Mouse (Mus musculus) layer of hippocampus, postnatal 36 days (tissue): ENCODE data around the gene Fbxo22. TPM values are rescaled to one million over a fixed set of nuclear protein-coding genes. Genes with fewer than 3 reads are reported as not detected.
"Not testable (repeated sequence)": the region's sequence is repeated elsewhere in the genome, so short reads cannot be mapped to it uniquely, and the experiment has no call there.

Source experiments
- DNase-seq, 2 experiments: peaks; one replicate each; pipeline ENCODE4 v3.0.0; 2022
- total RNA-seq, 2 experiments: library from RNA; stranded (reverse); gene quantifications; 2 replicates each; pipeline ENCODE4 v1.2.3; 2021

Fbxo22 gene
- 10 to 100 TPM; 35.2 to 35.3 TPM for total RNA-seq

DNA sequence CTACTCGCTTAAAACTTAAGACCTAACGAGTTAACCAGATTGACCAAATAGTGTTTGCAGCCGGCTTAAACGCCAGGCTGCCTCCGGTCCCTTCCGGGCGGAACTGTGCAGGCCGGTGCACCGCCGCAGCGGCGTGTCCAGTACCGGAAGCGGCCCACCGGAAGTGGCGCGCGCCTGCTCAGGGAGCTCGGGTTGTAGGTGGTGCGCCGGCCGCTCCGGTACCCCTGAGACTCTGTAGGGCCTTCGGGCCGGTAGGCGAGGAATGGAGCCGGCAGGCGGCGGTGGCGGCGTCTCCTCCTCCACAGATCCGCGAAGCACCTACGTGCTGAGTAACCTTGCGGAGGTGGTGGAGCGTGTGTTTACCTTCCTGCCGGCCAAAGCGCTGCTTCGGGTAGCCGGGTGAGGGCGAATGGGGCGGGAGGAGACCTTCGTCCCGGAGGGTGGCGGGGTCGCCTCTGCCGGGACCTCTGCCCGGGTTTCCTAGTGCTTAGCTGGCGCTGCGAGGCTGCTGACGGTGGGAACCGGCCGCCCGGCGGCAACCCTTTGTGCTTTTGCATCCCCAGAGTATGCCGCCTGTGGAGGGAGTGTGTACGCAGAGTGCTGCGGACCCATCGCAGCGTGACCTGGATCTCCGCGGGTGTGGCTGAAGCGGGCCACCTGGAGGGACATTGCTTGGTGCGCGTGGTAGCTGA lies at the start of gene Fbxo22:
Fbxo22 (plus strand) TSS at position 136 of the 692 bp plus-strand sequence.
- peak; percentile 80 to 82 for DNase-seq

DNA sequence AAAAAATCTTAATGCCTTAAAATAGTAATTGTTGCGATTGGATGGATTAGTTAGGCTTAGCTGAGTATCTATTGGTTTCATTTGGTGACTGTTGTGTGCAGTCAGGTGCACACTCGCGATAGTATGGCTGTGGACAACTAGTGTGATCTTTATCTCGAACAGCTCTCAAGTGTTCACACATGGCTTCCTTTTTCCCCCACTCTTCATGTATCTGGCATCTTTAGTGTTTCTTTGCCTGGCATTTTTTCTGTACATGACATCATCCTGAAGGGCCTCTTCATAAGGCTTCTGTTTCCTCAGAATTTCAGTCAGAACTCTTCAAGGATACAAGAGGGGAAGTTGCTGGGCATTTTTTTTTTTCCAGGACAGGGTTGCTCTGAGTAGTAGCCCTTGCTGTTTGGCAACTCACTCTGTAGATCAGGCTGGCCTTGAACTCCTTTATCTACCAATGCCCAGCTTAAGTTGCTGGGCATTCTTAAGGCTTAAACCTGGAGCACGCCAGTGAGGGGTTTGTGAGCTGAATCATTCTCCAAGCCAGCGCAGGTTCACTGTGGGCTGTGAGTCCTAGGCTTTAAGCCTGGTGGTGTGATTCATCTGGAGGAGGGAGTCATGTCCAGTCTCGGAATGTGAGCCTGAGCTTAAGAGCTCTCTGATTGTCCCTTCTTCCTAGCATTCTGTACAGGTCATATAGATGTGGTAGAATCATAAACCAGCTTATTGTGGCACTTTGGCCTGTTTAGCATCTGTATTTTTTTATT lies 37.9 kb upstream of the Fbxo22 start:
- DNase-seq: no peak

DNA sequence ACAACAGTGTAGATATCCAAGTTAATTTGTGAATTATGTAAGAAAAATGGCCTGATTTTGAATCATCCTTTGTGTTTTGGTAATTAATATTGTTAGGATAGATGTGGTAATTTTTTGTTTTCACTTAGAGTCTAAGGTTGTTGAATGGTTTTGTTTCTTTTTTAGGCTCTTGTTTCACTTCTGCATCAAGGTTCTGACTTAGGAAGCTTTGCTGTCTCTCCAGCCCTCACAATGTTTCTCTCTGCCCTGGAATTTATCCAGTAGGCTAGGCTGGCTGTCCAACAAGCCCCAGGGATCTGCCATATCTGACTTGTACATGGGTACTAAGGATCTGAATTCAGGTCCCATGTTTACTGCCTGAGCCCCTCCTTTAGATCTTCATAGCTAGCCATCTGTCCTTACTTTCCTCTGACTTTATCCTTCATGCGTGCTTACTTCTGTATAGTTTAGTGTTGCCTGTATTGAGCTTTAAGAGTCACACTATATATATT lies 36.5 kb upstream of the Fbxo22 start:
- no peak for DNase-seq

- no peak for DNase-seq
These were observed 34.5 kb upstream of the Fbxo22 start for GRCm38 (mm10) chr9:55174235-55174634.

DNA sequence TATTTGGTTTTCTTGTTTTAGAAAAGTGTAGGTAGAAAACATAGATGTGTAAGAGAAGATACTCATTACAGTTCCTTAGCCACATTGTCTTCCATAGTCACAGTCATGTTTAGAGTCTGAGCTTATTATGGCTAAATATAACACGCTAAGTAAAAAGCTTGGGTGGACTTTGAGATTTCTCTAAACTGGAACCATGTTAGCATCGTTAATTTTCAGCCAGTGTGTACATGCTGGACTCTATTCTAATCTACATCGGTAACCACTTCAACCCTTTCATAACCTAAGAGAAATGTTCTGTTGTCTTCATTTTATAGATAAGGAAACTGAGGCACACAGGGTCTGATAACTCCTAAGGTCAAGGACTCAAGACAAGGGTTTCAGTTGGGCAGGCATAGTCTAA lies 12.8 kb upstream of the Fbxo22 start:
- DNase-seq: no peak

- no peak for DNase-seq
These were observed 10.5 kb upstream of the Fbxo22 start for GRCm38 (mm10) chr9:55198260-55198659.

DNA sequence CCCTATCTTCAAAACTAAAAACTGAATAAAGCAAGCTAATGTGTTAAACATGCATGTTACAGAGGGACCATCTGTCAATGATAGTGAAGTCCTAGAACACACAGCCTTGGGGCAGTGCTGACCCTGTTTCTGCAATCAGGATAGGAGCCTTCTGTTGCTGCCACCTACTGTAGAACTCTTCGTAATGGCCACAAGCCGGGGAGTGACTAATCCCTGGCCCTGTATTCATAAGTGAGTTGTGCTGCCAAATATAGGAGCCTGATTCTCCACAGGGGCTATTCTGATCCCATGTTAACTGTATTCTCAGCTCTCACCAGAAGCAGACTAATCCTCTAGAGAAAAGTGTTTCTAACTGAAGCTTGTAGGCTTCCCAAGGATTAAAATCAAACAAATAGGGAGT lies 9.4 kb upstream of the Fbxo22 start:
- DNase-seq: no peak

DNA sequence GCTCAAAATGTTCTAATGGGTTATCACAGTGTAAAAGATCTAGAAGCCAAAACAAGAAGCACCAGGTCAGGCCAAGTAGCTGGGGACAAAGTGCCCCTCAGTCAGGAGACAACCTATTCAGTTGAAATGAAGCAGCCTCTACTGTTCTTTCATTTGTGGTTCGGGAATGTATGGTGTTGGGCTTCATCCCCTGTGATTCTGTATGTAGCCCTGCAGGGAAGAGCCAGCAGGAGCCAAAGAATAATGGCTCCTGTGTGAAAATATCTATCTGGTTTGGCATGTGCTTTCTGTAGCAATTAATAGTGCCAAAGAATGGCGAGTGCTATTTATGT lies 301 bp upstream of the Fbxo22 start:
- DNase-seq: no peak

DNA sequence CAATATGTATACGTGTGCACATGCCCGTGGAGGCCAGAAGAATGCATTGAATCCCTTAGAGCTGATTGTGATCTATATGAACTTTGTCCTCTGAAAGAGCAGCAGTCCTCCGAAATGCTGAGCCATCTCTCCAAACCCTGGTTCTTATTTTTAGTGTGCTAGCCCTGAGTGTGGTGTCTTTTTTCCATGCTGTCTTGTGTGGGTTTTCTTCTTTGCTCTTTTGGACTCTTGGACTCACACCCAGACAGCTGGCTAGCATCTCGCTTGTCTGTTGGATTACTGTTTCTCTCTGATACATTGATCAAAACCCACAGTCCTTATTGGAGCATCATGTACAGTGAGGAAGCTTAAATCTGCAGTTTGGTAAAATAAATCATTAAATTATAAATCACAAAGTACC lies 2.9 kb downstream of the Fbxo22 start:
- no peak for DNase-seq

GRCm38 (mm10) chr9:55213396-55213795 lies 4.7 kb downstream of the Fbxo22 start:
- no peak for DNase-seq

DNA sequence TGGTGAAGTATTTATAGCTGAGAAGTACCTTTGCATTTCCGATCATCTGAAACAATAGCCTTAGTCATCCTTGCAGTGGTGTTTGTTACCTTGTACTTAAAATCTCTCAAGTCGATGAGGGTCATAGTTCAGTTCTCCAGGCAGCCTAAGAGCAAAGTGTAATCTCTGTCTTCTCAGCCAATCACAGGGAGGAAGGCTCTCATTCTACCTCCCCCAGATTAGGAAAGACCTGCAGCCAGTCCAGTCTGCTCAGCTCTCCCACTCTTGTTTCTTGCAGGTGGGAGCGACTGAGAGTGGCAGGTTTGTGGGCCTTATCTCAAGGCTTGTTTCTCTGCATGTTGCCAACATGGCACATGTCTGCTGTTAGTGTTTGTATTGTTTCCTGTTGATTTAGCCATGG lies 6.3 kb downstream of the Fbxo22 start:
- no peak for DNase-seq

DNA sequence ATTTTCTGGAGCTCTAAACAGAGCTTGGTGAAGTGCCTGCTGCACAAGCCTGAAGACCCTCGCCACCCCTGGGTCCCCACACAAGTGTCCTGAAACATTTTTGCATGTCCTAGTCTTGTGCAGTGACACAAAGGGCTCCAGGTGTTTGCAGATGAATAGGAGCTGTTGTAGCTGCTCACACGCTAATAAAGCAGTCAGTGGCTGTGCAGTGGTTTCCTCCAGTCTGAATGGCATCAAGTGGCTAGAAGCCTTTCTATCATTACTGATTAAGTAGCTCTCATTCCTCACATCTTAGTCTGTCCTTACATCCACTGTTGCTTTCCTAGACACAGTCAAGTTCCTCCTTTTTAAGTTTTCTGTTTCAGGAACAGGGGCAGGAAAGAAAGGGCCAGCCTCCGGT lies 6.9 kb downstream of the Fbxo22 start:
- no peak for DNase-seq

DNA sequence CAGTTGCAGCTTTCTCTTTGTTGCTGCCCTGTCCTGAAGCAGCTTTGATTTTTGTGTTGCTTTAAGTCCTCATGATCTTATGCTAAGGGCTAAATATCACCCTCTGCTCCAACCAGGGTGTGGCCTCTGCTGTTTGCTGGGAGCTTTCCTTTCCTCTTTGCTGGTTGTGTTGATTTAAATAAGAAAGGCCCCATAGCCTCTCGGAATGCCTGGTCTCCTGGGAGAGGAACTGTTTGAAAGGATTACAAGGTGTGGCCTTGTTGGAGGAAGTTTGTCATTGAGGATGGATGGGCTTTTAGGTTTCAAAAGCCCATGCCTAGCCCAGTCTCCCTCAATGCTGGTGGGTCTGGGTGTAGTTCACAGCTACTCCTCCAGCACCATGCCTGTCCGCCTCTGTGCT lies 7.4 kb downstream of the Fbxo22 start:
- DNase-seq: no peak

- no peak for DNase-seq
These were observed 8.7 kb downstream of the Fbxo22 start for GRCm38 (mm10) chr9:55217381-55217780.

- no peak for DNase-seq
These were observed 16.5 kb downstream of the Fbxo22 start for GRCm38 (mm10) chr9:55225165-55225737.

DNA sequence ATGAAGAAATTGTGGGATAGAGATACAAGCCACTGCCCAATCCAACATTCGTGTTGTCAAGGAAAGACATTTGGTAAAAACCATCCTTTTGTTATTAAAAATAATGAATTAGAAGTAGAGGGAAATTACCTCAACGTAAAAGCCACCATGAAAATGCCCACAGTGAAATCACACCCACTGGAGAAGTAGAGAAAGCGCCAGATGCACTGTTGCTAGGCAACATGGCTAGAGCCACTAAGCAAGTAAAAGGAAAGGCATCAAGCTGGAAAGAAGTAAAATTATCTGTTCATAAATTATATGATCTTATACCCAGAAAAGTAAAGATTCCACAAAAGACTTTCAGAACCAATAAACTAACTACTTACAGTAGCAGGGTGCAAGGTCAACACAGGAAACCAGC lies 17.5 kb downstream of the Fbxo22 start:
- peak; percentile 12 to 16 for DNase-seq

DNA sequence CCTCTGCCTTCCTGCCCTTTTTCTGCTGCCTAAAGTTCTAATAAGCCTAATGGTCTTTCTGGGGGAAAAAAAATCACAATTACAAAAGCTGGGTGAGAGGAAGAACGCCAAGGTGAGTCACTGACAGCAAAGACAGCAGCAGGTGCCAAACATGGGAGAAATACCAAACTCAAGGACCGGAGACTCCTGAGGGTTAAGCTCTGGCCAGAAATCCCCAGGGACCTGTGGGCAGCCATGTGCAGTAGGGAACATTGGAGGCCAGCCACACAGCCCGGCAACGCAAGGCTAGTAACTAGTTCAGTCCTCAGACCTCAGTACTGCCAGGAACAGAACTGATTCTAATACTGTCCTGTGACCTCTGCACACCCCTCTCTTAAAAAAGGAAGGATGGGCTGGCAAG lies 19.4 kb downstream of the Fbxo22 start:
- no peak for DNase-seq

DNA sequence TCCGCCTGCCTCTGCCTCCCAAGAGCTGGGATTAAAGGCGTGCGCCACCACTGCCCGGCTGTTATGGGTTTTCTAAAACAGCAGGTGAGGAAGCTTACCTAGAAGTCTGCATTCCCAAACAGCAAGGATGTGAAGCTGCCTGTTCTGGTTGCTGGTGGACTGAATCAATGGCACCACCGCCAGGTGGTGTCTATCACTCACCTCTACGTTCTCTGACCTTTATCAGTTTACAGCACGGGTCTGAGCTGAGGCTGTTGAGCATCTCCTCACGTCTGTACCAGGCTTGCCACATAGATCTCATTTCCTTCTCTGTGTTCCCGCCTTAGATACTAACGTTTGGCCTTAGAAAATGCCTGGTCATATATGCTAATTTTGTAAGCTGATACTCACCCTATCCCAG lies 20.3 kb downstream of the Fbxo22 start:
- DNase-seq: no peak

DNA sequence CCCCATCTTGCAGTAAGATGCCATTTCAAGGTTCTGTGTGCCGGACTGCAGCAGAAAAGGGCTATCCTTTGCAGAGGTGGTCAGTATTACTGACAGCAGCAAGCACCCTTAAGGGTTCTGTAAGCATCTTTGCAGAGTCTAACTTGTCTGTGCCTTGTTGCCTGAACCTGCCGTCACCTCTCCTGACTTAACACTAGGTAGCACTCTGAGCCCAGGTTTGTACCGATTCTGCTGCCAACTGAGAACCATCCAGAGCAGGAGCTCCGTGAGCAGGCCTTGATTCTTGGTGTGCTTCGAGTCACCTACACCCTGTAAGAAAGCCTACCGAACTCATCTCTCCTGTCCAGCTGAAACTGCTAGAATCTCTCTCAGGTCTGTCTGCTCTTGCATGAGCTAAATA lies 22.8 kb downstream of the Fbxo22 start:
- DNase-seq: no peak

GRCm38 (mm10) chr9:55232110-55232509 lies 23.4 kb downstream of the Fbxo22 start:
- DNase-seq: no peak

DNA sequence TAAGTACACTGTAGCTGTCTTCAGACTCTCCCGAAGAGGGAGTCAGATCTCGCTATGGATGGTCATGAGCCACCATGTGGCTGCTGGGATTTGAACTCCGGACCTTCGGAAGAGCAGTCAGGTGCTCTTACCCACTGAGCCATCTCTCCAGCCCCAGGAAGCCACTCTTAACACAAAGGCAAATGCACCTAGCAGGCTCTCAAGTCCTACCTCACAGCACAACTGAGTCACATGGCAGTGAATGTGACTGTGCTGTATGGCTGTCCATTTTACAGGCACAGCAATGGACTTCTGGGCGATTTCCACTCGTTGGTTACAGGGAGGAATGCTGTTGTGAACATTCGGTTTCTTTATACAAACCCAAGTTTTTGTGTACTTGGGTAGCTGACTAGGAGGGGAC lies 23.9 kb downstream of the Fbxo22 start:
- DNase-seq: no peak

DNA sequence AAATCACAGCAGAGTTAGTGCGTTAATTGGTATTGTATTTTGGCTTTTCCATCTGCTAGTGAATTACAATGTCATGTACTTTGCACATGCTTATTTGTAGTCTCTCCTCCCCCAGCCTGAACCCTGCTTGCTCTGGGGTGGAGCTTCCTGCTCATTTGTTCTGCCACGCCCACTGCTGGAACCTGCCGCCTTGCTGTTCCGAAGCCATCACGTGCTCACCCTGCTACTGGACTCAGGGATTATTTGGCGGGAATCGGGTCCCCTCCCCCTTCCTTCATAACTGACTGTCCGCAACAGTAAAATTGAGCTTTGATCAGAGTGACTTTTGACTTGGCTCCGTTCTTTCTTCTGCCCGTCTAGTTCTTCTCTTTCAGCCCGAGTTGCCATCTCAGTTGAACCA lies 24.4 kb downstream of the Fbxo22 start:
- DNase-seq: not testable (repeated sequence)

GRCm38 (mm10) chr9:55236235-55237165 lies 27.8 kb downstream of the Fbxo22 start:
- no peak for DNase-seq
